Mouse (Mus musculus): ENCODE results near the gene Vmn1r139.
"Not testable (repeated sequence)": the region's sequence is repeated elsewhere in the genome, so short reads cannot be mapped to it uniquely, and the experiment has no call there.

Vmn1r139 gene

GRCm38 (mm10) chr7:22068757-22069156, at the start of gene Vmn1r139:
TSS of gene Vmn1r139 (plus strand) at chr7:22069057.
- not testable (repeated sequence) for DNase-seq

GRCm38 (mm10) chr7:22028797-22029196, 40.1 kb upstream of the Vmn1r139 start, which contains the start of gene Vmn1r138:
TSS of gene Vmn1r138 (minus strand) at chr7:22028897.
- not testable (repeated sequence) for DNase-seq

- DNase-seq = not testable (repeated sequence)
These were observed 12.7 kb upstream of the Vmn1r139 start, which contains the start of gene Gm6176 for GRCm38 (mm10) chr7:22056205-22056604. TSS of gene Gm6176 (minus strand) at chr7:22056305.

GRCm38 (mm10) chr7:22118145-22118544, 49.3 kb downstream of the Vmn1r139 start, which contains the start of gene Gm16451:
TSS of gene Gm16451 (minus strand) at chr7:22118245.
- not testable (repeated sequence) for DNase-seq

GRCm38 (mm10) chr7:22134641-22135040, 65.8 kb downstream of the Vmn1r139 start, which contains the start of gene Gm10666:
TSS of gene Gm10666 (minus strand) at chr7:22134741.
- not testable (repeated sequence) for DNase-seq

Measured in layer of hippocampus, adult 9-11 months (tissue).